Mouse (Mus musculus) forebrain, postnatal 0 days (tissue): ENCODE data around the gene Gm13289. TPM values are rescaled to one million over a fixed set of nuclear protein-coding genes. Genes with fewer than 3 reads are reported as not detected.
"Not testable (repeated sequence)": the region's sequence is repeated elsewhere in the genome, so short reads cannot be mapped to it uniquely, and the experiment has no call there.

Source experiments
- ATAC-seq: fragments of 200-750 bp; cut with Nextera tagmentation; 2 replicates; pipeline ENCODE4 v1.8.0; 2017; ENCODE audit warnings: mild to moderate bottlenecking, moderate library complexity
- DNase-seq: peaks from one replicate; pipeline ENCODE4 v3.0.0-alpha.2; 2015
- H3K27ac ChIP-seq: fragments of 300-500 bp; sonication (generic); 2 replicates; pipeline ENCODE4 v1.5.1; 2014; ENCODE audit warnings: low read depth, mild to moderate bottlenecking, antibody characterized with exemption, low read length, moderate library complexity, mixed read lengths
- H3K27me3 ChIP-seq: fragments of 300-500 bp; sonication (generic); 2 replicates; pipeline ENCODE4 v1.6.1; 2014; ENCODE audit warnings: mild to moderate bottlenecking, low read length, mixed read lengths; ENCODE audit not compliant: insufficient read depth
- H3K36me3 ChIP-seq: fragments of 300-500 bp; sonication (generic); 2 replicates; pipeline ENCODE4 v1.6.1; 2014; ENCODE audit warnings: mild to moderate bottlenecking, moderate library complexity; ENCODE audit not compliant: insufficient read depth
- H3K4me1 ChIP-seq: fragments of 300-500 bp; sonication (generic); 2 replicates; pipeline ENCODE4 v1.6.1; 2014; ENCODE audit warnings: antibody characterized with exemption; ENCODE audit not compliant: insufficient read depth
- H3K4me2 ChIP-seq: fragments of 300-500 bp; sonication (generic); 2 replicates; pipeline ENCODE4 v1.6.1; 2014; ENCODE audit warnings: low read depth, mild to moderate bottlenecking, moderate library complexity
- H3K4me3 ChIP-seq: fragments of 300-500 bp; sonication (generic); 2 replicates; pipeline ENCODE4 v1.5.1; 2014; ENCODE audit warnings: low read depth, low read length, mixed read lengths
- H3K9ac ChIP-seq: fragments of 300-500 bp; sonication (generic); 2 replicates; pipeline ENCODE4 v1.6.1; 2014; ENCODE audit warnings: mild to moderate bottlenecking
- H3K9me3 ChIP-seq: fragments of 300-500 bp; sonication (generic); 2 replicates; pipeline ENCODE4 v1.6.1; 2016; ENCODE audit warnings: low read length
- CTCF ChIP-seq: sonication (generic); IDR thresholded peaks from 2 replicates; pipeline ENCODE4 v1.5.1; 2016; ENCODE audit warnings: antibody characterized with exemption, control low read depth, low read depth
- WGBS: fragments of 180-500 bp; shearing (Covaris S2); extraction: QIAGEN DNeasy Blood & Tissue Kit; methylation state at CpG from one replicate; pipeline ENCODE4 v1.1.7; 2014; 5-methylcytosine and 5-hydroxymethylcytosine counted together
- polyA plus RNA-seq: library from polyadenylated mRNA; unstranded; fragments of >200 nt; fragmentation: Nextera tagmentation; extraction: Ambion mirVana; gene quantifications from 2 replicates; pipeline ENCODE4 v1.2.1, GENCODE M21; 2015
- total RNA-seq: library from RNA; depleted of rRNA; stranded (reverse); fragments of >200 nt; gene quantifications from 2 replicates; pipeline ENCODE4 v1.2.3, GENCODE M21; 2014

Gm13289 gene
- total and polyA plus RNA-seq, 2 experiments from 2014 or later = not detected

GRCm38 (mm10) chr4:88760431-88760830 is 16.3 kb upstream of the Gm13289 start:
- not testable (repeated sequence) for H3K27me3 ChIP-seq, H3K36me3 ChIP-seq, H3K4me1 ChIP-seq, H3K27ac ChIP-seq, H3K9me3 ChIP-seq, ATAC-seq, H3K9ac ChIP-seq
- H3K4me3 ChIP-seq = peak overlapping the region; percentile 27
- peak; percentile 51 for DNase-seq
- 0% methylated on average over 17 of the region's 28 CpGs for WGBS
- H3K4me2 ChIP-seq = peak overlapping the region; percentile 62
- TF ChIP-seq CTCF = peak; percentile 62

- not testable (repeated sequence) for H3K36me3 ChIP-seq, DNase-seq, H3K27ac ChIP-seq, H3K4me2 ChIP-seq, H3K9ac ChIP-seq, ATAC-seq, H3K4me3 ChIP-seq, H3K27me3 ChIP-seq, H3K9me3 ChIP-seq, H3K4me1 ChIP-seq
- WGBS = 59% methylated on average over 6 of the region's 8 CpGs
Measured at GRCm38 (mm10) chr4:88761776-88762175, 14.9 kb upstream of the Gm13289 start.

- not testable (repeated sequence) for H3K4me3 ChIP-seq, DNase-seq, H3K27ac ChIP-seq, H3K4me2 ChIP-seq, H3K36me3 ChIP-seq, H3K4me1 ChIP-seq, H3K9me3 ChIP-seq, H3K27me3 ChIP-seq, H3K9ac ChIP-seq, ATAC-seq
- WGBS = 60% methylated on average over 8 of the region's 9 CpGs
Measured at GRCm38 (mm10) chr4:88762341-88762740, 14.4 kb upstream of the Gm13289 start.

GRCm38 (mm10) chr4:88763384-88764018 is 13.2 kb upstream of the Gm13289 start:
- not testable (repeated sequence) for H3K9ac ChIP-seq
- peak; percentile 64 for TF ChIP-seq CTCF

GRCm38 (mm10) chr4:88773534-88773933 is 3.2 kb upstream of the Gm13289 start, which contains the start of gene Gm13290:
Gene Gm13290, plus strand, starts transcription at chr4:88773834.
- not testable (repeated sequence) for H3K27me3 ChIP-seq, H3K27ac ChIP-seq, H3K4me3 ChIP-seq, H3K36me3 ChIP-seq, H3K9me3 ChIP-seq, H3K9ac ChIP-seq, DNase-seq, H3K4me1 ChIP-seq, ATAC-seq, H3K4me2 ChIP-seq
- no CpG with 5 or more reads among the region's 32 CpGs for WGBS

More at GRCm38 (mm10) chr4:88763384-88764018, 13.2 kb upstream of the Gm13289 start:
- not testable (repeated sequence) for H3K27me3 ChIP-seq, H3K9me3 ChIP-seq, ATAC-seq, H3K27ac ChIP-seq, H3K36me3 ChIP-seq, H3K4me1 ChIP-seq
- DNase-seq = peak; percentile 32
- WGBS = 3% methylated on average over 26 of the region's 42 CpGs
- H3K4me2 ChIP-seq = peak overlapping the region; percentile 56
- peak overlapping the region; percentile 23 for H3K4me3 ChIP-seq

GRCm38 (mm10) chr4:88779550-88779949 is 2.8 kb downstream of the Gm13289 start, which contains the start of gene Gm13272:
Gene Gm13272, plus strand, starts transcription at chr4:88779850.
- DNase-seq, H3K9ac ChIP-seq, H3K4me3 ChIP-seq, H3K36me3 ChIP-seq, H3K27ac ChIP-seq, ATAC-seq, H3K27me3 ChIP-seq, H3K4me2 ChIP-seq, H3K9me3 ChIP-seq, H3K4me1 ChIP-seq: not testable (repeated sequence)
- WGBS = no CpG with 5 or more reads among the region's 29 CpGs

- H3K4me3 ChIP-seq, H3K36me3 ChIP-seq, H3K4me1 ChIP-seq, DNase-seq, H3K9me3 ChIP-seq, H3K9ac ChIP-seq, ATAC-seq, H3K27me3 ChIP-seq, H3K4me2 ChIP-seq, H3K27ac ChIP-seq: not testable (repeated sequence)
- WGBS = 59% methylated on average over 14 of the region's 18 CpGs
Measured at GRCm38 (mm10) chr4:88780320-88780719, 3.6 kb downstream of the Gm13289 start.

- WGBS = 18% methylated on average over 2 of the region's 7 CpGs
- not testable (repeated sequence) for H3K9me3 ChIP-seq, H3K27ac ChIP-seq, DNase-seq, ATAC-seq, H3K27me3 ChIP-seq, H3K4me3 ChIP-seq, H3K36me3 ChIP-seq, H3K9ac ChIP-seq, H3K4me1 ChIP-seq
- peak within 1 kb of the TSS; percentile 34; the same call in 1 of the 2 replicates for H3K4me2 ChIP-seq
Measured at GRCm38 (mm10) chr4:88781831-88782230, 5.1 kb downstream of the Gm13289 start, which contains the start of gene Ifnz. Gene Ifnz, plus strand, starts transcription at chr4:88782131.

GRCm38 (mm10) chr4:88782335-88782734 is 5.6 kb downstream of the Gm13289 start:
- not testable (repeated sequence) for H3K27me3 ChIP-seq, ATAC-seq, H3K36me3 ChIP-seq, DNase-seq, H3K4me1 ChIP-seq, H3K27ac ChIP-seq, H3K4me3 ChIP-seq, H3K9ac ChIP-seq, H3K9me3 ChIP-seq
- 0% methylated on average over 3 of the region's 31 CpGs for WGBS
- peak overlapping the region; percentile 34; the same call in 1 of the 2 replicates for H3K4me2 ChIP-seq

- not testable (repeated sequence) for H3K4me3 ChIP-seq, H3K27ac ChIP-seq, H3K27me3 ChIP-seq, H3K9me3 ChIP-seq, H3K36me3 ChIP-seq, ATAC-seq, DNase-seq, H3K9ac ChIP-seq, H3K4me2 ChIP-seq, H3K4me1 ChIP-seq
- WGBS = no CpG with 5 or more reads among the region's 27 CpGs
Measured at GRCm38 (mm10) chr4:88785409-88785808, 8.7 kb downstream of the Gm13289 start, which contains the start of gene Gm13276. Gene Gm13276, plus strand, starts transcription at chr4:88785709.
